Mouse (Mus musculus): ENCODE results near the gene Vsig8.

Gene Vsig8

DNA sequence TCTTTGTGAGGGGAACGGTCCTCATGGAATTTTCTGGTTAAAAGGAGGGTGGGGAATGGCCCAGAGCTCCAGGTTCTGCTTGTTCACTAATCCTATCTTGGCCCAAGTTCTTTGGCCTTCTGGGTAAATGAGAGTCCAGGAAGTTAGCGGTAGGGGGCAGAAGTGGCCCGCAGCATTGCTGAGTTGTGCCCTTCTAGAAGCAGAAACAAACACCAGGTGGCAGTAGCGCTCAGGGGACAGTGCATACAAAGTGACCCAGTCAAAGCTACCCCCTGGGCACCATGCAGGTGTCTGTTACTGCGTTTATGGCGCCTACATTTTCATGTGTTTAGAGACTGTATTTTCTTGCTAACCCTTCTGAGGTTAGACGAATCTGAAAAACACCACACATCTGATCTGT is 27.0 kb upstream of the Vsig8 start:
- peak; percentile 69 for DNase-seq (ENCODE audit: low spot score)

GRCm38 (mm10) chr1:172530544-172531220 is 25.1 kb upstream of the Vsig8 start:
- no peak for DNase-seq (ENCODE audit: low spot score)

GRCm38 (mm10) chr1:172532551-172532950 is 23.2 kb upstream of the Vsig8 start:
- peak; percentile 44 for DNase-seq (ENCODE audit: low spot score)

- no peak for DNase-seq (ENCODE audit: low spot score)
Observed at GRCm38 (mm10) chr1:172535116-172535515, 20.6 kb upstream of the Vsig8 start.

DNA sequence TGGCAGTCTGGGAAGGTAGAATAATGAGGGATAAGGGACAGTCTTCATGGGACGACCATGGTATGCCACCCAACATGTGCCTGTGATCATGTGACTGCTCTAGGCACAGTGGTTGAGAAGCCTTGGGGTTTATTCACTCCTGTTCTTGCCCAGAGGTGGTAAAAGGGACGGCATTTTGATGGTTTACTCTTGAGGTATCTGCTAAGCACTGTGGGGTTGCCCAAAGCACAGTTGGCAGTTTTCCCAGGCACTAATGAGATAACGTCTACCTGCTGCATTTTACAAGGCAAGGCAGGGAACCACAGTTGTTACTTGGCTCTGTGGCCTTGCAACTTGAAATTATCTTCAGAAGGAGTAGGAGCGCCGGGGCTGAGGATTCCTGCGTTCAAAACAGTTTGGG is 15.9 kb upstream of the Vsig8 start:
- no peak for DNase-seq (ENCODE audit: low spot score)

DNA sequence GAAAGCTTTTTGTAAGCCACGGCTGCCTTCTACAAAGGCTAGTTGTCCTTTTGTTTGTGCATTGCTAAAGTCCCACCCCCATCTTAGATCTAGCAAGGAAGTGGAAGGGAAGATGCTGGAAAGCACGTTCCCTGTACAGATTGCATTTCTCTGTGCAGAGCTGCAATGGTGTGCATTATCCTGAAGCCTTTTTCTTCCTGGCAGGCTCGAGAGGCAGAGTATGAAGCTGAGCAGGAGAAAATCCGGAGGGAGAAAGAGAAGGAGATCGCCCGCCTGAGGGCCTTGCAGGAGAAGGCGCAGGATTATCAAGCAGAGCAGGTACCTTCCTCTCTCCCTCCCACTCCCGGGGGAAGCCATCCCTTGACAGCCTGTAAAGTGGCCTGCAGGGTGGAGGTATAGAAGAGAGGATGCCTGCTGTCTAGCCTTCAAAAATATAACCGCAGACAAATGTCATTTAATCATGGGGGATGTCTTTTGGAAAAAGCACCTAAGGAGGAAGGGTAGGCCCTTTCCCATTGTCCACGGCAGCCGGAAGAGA is 15.4 kb upstream of the Vsig8 start:
- DNase-seq (ENCODE audit: low spot score), result no peak

GRCm38 (mm10) chr1:172546062-172546461 is 9.7 kb upstream of the Vsig8 start:
- DNase-seq (ENCODE audit: low spot score), result no peak

DNA sequence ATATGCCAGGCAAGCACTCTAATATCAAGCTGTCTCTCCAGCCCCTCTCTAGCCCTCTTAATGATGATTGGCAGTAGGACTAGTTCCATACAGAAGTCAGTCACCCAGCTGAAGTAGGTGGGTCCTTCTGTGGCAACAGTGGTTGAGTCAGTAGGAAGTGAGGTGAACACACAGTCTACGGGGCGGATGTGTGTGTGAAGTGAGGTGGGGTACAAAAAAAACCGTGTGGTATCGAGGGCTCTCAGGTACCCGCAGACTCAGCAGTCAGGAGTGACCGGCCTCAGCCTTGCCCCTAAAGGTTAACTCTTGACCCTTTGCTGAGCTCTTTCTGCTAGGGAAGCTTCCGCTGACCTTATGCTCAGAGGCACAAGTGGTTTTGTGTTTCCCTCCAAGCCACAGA is 7.2 kb upstream of the Vsig8 start:
- no peak for DNase-seq (ENCODE audit: low spot score)

DNA sequence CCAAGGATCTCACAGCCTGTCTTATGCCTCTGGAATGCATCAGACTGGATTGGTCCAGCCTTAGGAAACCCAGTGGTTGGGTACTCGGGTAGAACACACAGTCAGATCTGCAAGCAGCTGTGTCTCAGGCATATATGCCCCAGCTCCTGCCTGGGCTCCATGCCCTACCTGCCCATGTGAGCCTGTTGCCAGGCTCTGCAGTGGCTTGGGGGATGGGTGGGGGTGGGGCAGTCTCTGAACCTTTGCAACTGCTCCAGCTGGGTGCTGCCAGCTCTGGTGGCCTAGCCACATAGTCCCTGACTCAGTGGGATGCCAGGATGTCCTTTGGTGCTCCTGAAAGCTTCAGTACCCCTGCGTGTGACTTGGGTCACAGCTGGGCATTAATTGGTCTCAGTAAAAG is 6.4 kb upstream of the Vsig8 start:
- DNase-seq (ENCODE audit: low spot score), result no peak

DNA sequence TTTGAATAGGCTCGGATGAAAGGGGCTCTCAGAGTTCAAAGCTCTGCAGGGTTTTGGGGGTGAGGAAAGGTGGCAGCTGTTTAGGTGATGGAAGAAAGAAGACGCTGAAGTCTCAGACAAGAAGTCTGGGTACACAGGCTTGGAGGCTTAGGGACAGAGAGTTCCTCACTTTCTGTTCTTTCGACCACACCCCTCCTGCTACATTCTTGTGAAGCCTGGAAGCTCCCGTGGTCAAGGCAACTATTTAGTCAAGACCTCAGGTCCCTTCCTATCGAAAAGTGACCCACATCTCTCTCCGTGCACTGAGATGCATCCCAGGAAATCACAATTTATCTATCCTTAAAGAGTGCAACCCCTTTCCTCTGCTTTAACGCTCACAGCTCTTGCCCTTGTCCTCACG is 6.0 kb upstream of the Vsig8 start:
- no peak for DNase-seq (ENCODE audit: low spot score)

DNA sequence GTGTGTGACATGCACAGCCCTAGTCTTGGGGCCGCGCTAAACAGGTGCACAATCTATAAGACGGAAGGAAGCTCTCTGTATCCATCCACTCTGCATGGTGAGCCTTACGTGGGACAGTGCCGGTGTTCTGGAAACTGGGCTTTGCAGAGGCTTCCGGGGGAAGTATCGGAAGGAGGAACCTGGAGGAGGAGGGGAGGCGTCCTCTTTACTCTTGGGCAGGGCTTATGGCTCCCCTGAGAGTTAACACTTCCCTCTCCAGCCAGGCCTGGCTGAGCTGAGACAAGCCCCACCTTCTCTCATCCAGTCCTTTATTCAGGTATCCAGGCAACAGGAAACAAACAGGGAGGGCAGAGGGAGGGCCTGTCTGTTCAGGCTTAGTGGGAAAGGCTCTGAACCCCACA is 5.2 kb upstream of the Vsig8 start:
- DNase-seq (ENCODE audit: low spot score), result no peak

DNA sequence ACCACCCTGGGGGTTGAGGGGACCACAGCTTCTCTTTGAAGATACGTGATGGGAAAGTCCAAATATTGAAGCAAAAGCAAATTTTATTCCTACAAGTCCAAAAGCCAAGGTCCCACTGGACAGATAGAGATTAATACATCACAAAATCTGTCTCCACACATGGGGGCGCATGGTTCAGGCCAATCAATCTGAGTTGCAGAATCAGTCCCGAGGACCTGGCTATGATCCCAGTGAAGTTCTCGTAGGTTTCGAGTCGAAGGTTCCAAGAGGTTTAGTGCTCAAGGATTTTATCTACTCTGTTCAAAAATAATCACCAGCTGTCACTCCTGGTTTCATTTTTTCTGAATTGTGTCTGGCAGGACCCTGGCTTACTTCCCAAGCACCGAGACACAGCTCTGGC is 4.7 kb upstream of the Vsig8 start:
- no peak for DNase-seq (ENCODE audit: low spot score)

- DNase-seq (ENCODE audit: low spot score), result no peak
Observed at GRCm38 (mm10) chr1:172552623-172553022, 3.1 kb upstream of the Vsig8 start.

- DNase-seq (ENCODE audit: low spot score), result peak; percentile 85
Observed at GRCm38 (mm10) chr1:172562641-172563464, 7.1 kb downstream of the Vsig8 start.

DNA sequence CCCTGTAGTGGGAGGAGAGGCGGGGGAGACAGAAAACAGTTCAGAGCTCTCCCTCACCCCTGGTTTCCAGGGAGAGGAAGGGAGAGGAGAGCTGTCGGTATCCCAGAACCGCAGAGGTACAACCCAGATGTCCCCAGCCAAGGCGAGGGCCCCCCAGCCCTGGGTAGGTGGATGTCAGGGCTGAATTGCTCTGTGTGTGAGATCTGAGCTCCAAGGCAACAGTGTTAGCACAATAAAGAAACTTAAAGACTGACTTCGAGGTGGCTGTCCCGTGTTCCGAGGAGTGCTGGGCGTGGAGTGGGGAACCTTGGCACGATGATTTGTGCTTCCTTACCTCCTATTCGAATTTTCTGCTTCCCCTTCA is 7.7 kb downstream of the Vsig8 start:
- no peak for DNase-seq (ENCODE audit: low spot score)

GRCm38 (mm10) chr1:172566131-172566530 is 10.4 kb downstream of the Vsig8 start:
- DNase-seq (ENCODE audit: low spot score), result no peak

DNA sequence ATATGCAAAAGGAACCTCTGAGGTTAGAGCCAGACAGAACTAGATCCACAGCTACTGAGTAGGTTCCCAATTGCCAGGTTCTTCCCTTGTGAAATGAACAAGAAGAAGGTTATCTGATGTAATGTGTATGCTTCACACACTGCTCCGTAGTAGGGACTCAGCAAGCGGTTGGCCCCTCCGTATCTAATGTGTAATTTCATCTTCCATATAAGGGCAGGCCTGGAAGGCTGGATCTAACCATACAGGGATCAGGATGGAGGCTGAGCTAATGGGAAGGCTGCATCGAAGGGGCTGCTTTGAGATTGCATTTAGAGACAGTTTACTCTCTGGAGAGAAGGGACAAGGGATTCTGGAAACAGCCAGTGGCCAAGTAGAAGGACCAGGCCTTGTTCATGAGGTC is 12.0 kb downstream of the Vsig8 start:
- no peak for DNase-seq (ENCODE audit: low spot score)

DNA sequence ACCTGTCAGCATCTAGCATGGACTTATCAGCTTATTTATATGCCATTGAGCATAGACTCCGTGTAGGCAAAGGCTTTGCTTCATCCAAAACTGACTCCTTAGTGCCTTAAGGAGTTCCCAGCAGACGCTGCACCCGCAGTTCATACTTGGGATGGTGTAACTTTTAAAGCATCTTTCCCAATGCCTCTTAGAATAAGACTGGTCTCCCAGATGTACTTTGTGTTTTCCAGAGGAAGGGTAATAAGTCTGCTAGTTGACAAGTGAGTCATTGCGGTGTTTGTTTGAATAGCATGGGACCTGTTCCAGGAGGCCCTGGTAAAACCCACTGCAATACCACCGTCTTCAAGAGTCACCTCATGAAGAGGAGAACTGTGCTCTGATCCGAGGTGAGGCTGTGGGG is 24.4 kb downstream of the Vsig8 start:
- DNase-seq (ENCODE audit: low spot score), result no peak

GRCm38 (mm10) chr1:172582436-172582835 is 26.7 kb downstream of the Vsig8 start:
- no peak for DNase-seq (ENCODE audit: low spot score)

DNA sequence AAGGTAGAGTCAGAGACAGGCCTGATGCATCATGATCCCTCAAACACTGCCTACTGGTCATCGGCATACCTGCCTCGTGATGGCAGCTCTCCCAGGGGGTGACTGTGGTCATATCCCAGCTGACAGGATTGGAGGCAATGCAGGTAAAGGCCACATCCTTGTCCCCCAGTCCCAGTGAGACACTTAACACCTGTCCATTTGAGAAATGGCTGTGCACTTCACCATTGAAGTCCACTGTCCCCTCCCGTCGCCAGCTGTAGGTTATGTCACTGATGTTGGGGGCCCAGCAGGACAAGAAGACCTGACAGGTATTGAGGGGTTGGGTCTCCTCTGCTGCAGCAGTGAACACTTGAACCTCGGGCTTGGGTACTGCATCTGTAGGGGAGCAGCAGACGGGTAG is 28.5 kb downstream of the Vsig8 start:
- DNase-seq (ENCODE audit: low spot score), result no peak

DNA sequence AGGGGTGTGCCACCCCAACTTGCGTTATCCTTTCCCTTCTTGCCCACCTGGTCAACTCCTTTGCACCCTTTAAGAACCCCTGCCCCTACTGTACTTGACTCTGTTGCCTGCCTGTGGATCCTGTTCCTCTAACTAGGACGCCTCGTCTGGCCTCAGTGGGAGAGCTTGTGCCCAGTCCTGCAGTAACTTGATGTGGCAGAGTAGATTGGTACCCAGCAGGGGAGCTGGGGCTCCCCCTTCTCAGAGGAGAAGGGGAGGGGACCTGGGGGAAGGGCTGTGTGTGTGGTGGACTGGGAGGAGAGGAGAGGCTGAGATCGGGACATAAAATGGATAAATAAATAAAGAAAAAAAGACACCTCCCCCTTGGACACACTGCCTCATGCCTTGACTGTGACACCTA is 29.3 kb downstream of the Vsig8 start:
- DNase-seq (ENCODE audit: low spot score), result no peak

DNA sequence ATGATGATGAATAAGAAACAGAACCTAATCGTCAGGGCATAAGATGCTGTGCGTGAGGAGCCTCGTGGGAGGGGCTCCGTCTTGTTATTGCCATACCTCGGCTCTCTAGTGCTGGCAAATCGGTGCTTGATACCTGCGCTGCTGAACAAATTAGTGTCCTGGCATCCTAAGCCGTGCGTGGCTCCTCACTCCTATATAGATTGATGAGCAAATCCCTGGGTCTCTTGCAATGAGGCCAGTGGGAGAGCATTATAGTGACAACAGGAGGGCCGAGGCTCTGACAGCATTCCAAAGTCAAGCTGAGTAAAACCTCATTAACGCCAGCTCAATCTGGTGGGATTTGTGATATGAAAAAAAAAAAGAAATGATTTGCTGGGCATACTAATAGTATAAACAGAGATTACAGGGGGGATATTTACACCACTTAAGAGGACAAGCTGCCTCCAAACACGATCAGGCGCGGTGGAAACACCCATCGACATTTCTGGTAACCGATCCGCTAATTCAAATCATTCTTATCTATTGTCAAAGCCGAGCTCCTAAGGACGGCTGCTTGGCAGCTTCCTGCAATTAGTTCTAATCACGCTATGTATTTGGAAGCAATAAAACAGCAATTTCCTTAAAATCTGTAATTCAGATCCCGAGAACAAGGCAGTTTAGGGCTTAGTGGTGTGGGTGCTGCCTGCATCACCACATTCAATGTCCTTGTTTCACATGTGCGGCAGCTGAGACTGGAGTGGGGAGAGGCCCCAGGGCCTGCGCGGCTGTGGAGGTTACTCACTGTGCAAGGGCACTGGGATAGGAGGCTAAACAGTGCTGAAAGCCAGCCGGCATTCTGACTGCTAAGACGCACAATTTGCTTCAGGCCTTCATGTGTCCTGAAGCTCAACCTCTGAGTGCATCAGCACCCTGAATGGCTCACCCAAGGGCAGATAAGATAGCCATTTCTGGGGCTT is 30.2 kb downstream of the Vsig8 start:
- no peak for DNase-seq (ENCODE audit: low spot score)

Measured in ovary, adult 18-20 months (tissue).